Mouse (Mus musculus) stomach, postnatal 0 days (tissue): Measurements from ENCODE around the gene Cdca5. TPM values are rescaled to one million over a fixed set of nuclear protein-coding genes. Genes with fewer than 3 reads are reported as not detected.

ENCODE experiments used
- ATAC-seq: fragments of 200-750 bp; cut with Nextera tagmentation; 2 replicates; pipeline ENCODE4 v1.8.0; 2017; ENCODE audit not compliant: low FRiP score, low TSS enrichment
- DNase-seq: peaks from one replicate; pipeline ENCODE4 v3.0.0-alpha.2; 2016; ENCODE audit warnings: low spot score
- H3K27ac ChIP-seq: fragments of 300-500 bp; sonication (generic); replicated peaks from 2 replicates; pipeline ENCODE4 v1.5.1; 2014; ENCODE audit warnings: mild to moderate bottlenecking, control low read depth
- H3K27me3 ChIP-seq: fragments of 300-500 bp; sonication (generic); 2 replicates; pipeline ENCODE4 v1.6.1; 2014; ENCODE audit warnings: low read length; ENCODE audit not compliant: control insufficient read depth, insufficient read depth
- H3K36me3 ChIP-seq: fragments of 300-500 bp; sonication (generic); 2 replicates; pipeline ENCODE4 v1.6.1; 2014; ENCODE audit warnings: low read length, mixed read lengths; ENCODE audit not compliant: control insufficient read depth, insufficient read depth
- H3K4me1 ChIP-seq: fragments of 300-500 bp; sonication (generic); replicated peaks from 2 replicates; pipeline ENCODE4 v1.6.1; 2014; ENCODE audit warnings: antibody characterized with exemption; ENCODE audit not compliant: control insufficient read depth, insufficient read depth
- H3K4me2 ChIP-seq: fragments of 300-500 bp; sonication (generic); replicated peaks from 2 replicates; pipeline ENCODE4 v1.6.1; 2014; ENCODE audit warnings: low read depth, mild to moderate bottlenecking, control low read depth, moderate library complexity
- H3K4me3 ChIP-seq: fragments of 300-500 bp; sonication (generic); 2 replicates; pipeline ENCODE4 v1.5.1; 2014; ENCODE audit warnings: low read depth, low read length, control low read depth
- H3K9ac ChIP-seq: fragments of 300-500 bp; sonication (generic); 2 replicates; pipeline ENCODE4 v1.6.1; 2014; ENCODE audit warnings: mild to moderate bottlenecking, low read length, control low read depth, mixed read lengths
- H3K9me3 ChIP-seq: fragments of 300-500 bp; sonication (generic); 2 replicates; pipeline ENCODE4 v1.6.1; 2016; ENCODE audit warnings: low read length; ENCODE audit not compliant: control insufficient read depth
- CTCF ChIP-seq: IDR thresholded peaks from 2 replicates; pipeline ENCODE4 v1.5.1; 2016; ENCODE audit warnings: antibody characterized with exemption, low read depth, mild to moderate bottlenecking, moderate library complexity
- EP300 ChIP-seq: optimal IDR thresholded peaks from 2 replicates; pipeline ENCODE3; 2016; ENCODE audit warnings: antibody characterized with exemption
- WGBS: fragments of 180-500 bp; shearing (Covaris S2); extraction: QIAGEN DNeasy Blood & Tissue Kit; methylation state at CpG from one replicate; pipeline ENCODE4 v1.1.7; 2014; 5-methylcytosine and 5-hydroxymethylcytosine counted together
- polyA plus RNA-seq: library from polyadenylated mRNA; unstranded; fragments of >200 nt; fragmentation: Nextera tagmentation; extraction: Ambion mirVana; gene quantifications from 2 replicates; pipeline ENCODE4 v1.2.1, GENCODE M21; 2015

Cdca5 gene
- polyA plus RNA-seq, 1 experiment from 2014 or later: 7.9 TPM

- H3K4me3 ChIP-seq: no peak overlapping the region
- no peak overlapping the region for H3K27ac ChIP-seq
- ATAC-seq (no peak), DNase-seq (no peak)
- H3K4me2 ChIP-seq: no peak overlapping the region
- H3K9ac ChIP-seq: no peak overlapping the region
- WGBS: 91% methylated on average over 31 of the region's 31 CpGs
- H3K27me3 ChIP-seq: no peaks in the 10 kb centered on the region
- TF ChIP-seq EP300: no peak
- TF ChIP-seq CTCF: no peak
- H3K9me3 ChIP-seq: no peaks in the 10 kb centered on the region
- H3K36me3 ChIP-seq: peaks cover 7% of the 10 kb centered on the region
- H3K4me1 ChIP-seq: peaks cover 5% of the 10 kb centered on the region; the same call in 1 of the 2 replicates
These were observed 14.1 kb upstream of the Cdca5 start for GRCm38 (mm10) chr19:6070571-6071250.

GRCm38 (mm10) chr19:6071261-6071660 lies 13.5 kb upstream of the Cdca5 start:
- Histone ChIP-seq H3K9me3 (no peaks in the 10 kb centered on the region), H3K27ac (no peak overlapping the region), H3K27me3 (no peaks in the 10 kb centered on the region), H3K4me2 (no peak overlapping the region), H3K9ac (no peak overlapping the region), H3K4me3 (no peak overlapping the region), H3K4me1 (peaks cover 7% of the 10 kb centered on the region), H3K36me3 (peaks cover 7% of the 10 kb centered on the region)
- WGBS: 92% methylated on average over 19 of the region's 19 CpGs
- DNase-seq (no peak), ATAC-seq (no peak)
- TF ChIP-seq CTCF: no peak
- TF ChIP-seq EP300: no peak

- Histone ChIP-seq H3K4me2 (no peak overlapping the region), H3K27ac (no peak overlapping the region), H3K4me1 (peaks cover 3% of the 10 kb centered on the region; the same call in 1 of the 2 replicates), H3K27me3 (no peaks in the 10 kb centered on the region), H3K4me3 (no peak overlapping the region), H3K9me3 (no peaks in the 10 kb centered on the region), H3K9ac (no peak overlapping the region), H3K36me3 (peaks cover 5% of the 10 kb centered on the region)
- no peak for ATAC-seq
- TF ChIP-seq EP300 (no peak), CTCF (no peak)
- WGBS: 87% methylated on average over 5 of the region's 5 CpGs
- no peak for DNase-seq
These were observed 10.9 kb upstream of the Cdca5 start for GRCm38 (mm10) chr19:6073889-6074288.

- Histone ChIP-seq H3K4me1 (peaks cover 3% of the 10 kb centered on the region; the same call in 1 of the 2 replicates), H3K4me2 (peak within 1 kb of the TSS; percentile 95), H3K36me3 (0 out of 2 replicates have a peak, but pooled peaks cover 6% of the 10 kb centered on the region), H3K9ac (peak within 1 kb of the TSS; percentile 78), H3K27me3 (no peaks in the 10 kb centered on the region), H3K27ac (peak within 1 kb of the TSS; percentile 87), H3K9me3 (no peaks in the 10 kb centered on the region), H3K4me3 (peak within 1 kb of the TSS; percentile 89)
- DNase-seq (peak; percentile 86), ATAC-seq (peak; percentile 88)
- TF ChIP-seq CTCF (0 out of 2 replicates have a peak, but pooled peaks have one; percentile 20), EP300 (peak; percentile 27)
- 1% methylated on average over 33 of the region's 33 CpGs for WGBS
These were observed 8.0 kb upstream of the Cdca5 start, which contains the start of gene Vps51 for GRCm38 (mm10) chr19:6076564-6077393. TSS of gene Vps51 (minus strand) at chr19:6077231.

GRCm38 (mm10) chr19:6079983-6080480 lies 4.8 kb upstream of the Cdca5 start, which contains the start of gene Tmem262:
TSS of gene Tmem262 (plus strand) at chr19:6080033.
- Histone ChIP-seq H3K4me2 (no peak within 1 kb of the TSS), H3K9me3 (no peaks in the 10 kb centered on the region), H3K4me1 (peaks cover 5% of the 10 kb centered on the region), H3K27ac (no peak within 1 kb of the TSS), H3K27me3 (no peaks in the 10 kb centered on the region), H3K36me3 (peaks cover 8% of the 10 kb centered on the region; the same call in 1 of the 2 replicates), H3K4me3 (no peak within 1 kb of the TSS), H3K9ac (no peak within 1 kb of the TSS)
- DNase-seq: no peak
- TF ChIP-seq CTCF (no peak), EP300 (no peak)
- no peak for ATAC-seq
- 91% methylated on average over 12 of the region's 12 CpGs for WGBS
